Mouse (Mus musculus): ENCODE measurements around the gene Mrpl33.

The Mrpl33 gene

GRCm38 (mm10) chr5:31698297-31698726 lies 101.6 kb downstream of the Mrpl33 start:
- peak; percentile 88 for DNase-seq (ENCODE audit: low spot score in 2 of 2)

DNA sequence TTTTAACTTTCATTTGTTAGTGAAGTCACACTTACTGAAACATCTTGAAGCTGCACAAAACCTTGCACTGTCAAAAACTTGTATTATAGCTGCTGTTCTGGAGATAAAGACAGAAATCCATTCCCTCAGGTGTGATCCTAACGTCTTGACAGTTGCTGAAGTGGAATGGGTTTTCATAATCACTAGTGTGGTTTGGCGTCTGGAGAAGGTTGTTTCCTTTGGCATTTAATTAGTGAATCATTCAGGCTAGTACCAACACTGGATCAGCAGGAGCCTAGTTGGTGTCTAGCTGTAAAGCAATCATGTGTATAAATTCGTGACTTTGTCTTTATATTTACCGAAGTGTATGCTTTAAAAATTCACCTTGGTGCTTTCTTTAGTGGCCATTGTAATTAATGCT lies 102.2 kb downstream of the Mrpl33 start:
- DNase-seq (ENCODE audit: low spot score in 2 of 2), result no peak

DNA sequence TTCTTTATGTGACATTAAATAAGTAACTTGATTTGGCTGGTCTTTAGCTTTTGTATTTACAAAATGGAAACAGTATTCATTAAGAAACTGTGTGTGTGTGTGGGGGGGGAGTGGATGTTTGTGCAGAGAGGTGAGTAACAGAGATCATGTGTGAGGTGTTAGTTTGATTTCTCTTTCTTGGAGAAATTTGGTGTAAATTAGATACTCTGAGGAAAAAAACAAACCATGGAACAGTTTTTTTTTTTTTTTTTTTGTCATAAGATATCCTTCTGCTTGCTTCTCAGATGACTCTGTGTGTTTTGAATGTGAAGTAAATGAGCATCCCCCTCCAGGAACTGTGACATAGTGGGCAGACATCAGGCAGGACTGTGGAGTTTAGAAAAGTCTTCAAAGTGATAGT lies 102.7 kb downstream of the Mrpl33 start:
- DNase-seq (ENCODE audit: low spot score in 2 of 2), result no peak

- no peak for DNase-seq (ENCODE audit: low spot score in 2 of 2)
Measured at GRCm38 (mm10) chr5:31704971-31705370, 108.2 kb downstream of the Mrpl33 start.

GRCm38 (mm10) chr5:31706826-31707225 lies 110.1 kb downstream of the Mrpl33 start:
- no peak for DNase-seq (ENCODE audit: low spot score in 2 of 2)

GRCm38 (mm10) chr5:31709389-31709788 lies 112.7 kb downstream of the Mrpl33 start:
- no peak for DNase-seq (ENCODE audit: low spot score in 2 of 2)

- no peak for DNase-seq (ENCODE audit: low spot score in 2 of 2)
Measured at GRCm38 (mm10) chr5:31713280-31713711, 116.6 kb downstream of the Mrpl33 start.

DNA sequence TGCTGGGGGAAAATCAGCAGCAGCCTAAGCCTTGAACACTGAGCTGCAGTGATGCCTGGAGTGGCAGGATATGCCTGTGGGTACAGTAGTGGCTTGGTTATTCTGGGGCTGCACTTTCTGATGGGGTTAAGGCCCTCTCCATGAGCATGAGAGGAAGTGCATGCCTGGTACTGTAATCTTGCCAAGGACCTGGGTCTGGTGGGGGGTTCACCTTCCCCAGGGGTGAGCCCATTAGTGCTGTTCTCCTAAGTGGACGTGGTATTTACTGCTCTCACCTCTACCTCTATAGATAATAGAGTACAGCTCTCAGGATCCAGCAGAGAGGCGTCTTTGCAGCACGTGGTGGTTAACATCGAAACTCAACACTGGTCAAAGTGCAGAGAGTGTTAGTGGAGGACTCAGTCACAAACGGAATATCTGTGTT lies 117.1 kb downstream of the Mrpl33 start:
- DNase-seq (ENCODE audit: low spot score in 2 of 2), result no peak

Data from thymus, postnatal 10 days (tissue).